Mouse (Mus musculus) stomach, postnatal 0 days (tissue): ENCODE measurements around the gene Gm28047.

Source experiments
- CTCF ChIP-seq: IDR thresholded peaks from 2 replicates; pipeline ENCODE4 v1.5.1; 2016; ENCODE audit warnings: antibody characterized with exemption, low read depth, mild to moderate bottlenecking, moderate library complexity
- EP300 ChIP-seq: optimal IDR thresholded peaks from 2 replicates; pipeline ENCODE3; 2016; ENCODE audit warnings: antibody characterized with exemption

DNA sequence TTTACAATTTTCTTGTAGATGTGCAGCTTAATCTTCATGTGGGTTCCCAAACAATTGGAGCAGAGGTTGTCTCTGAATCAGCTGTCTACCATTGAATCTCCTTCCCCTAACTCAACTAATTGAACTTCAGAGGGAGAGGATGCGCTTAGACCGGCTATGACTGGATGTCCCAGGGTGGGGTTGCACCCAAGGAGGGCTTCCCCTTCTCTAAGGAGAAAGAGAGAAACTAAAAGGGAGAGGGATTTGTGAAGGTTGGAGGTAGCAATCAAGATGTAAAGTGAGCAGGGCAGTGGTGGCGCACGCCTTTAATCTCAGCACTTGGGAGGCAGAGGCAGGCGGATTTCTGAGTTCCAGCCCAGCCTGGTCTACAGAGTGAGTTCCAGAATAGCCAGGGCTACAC is 5.4 kb downstream of the Gm28047 start:
- TF ChIP-seq CTCF (no peak), EP300 (no peak)
